Mouse (Mus musculus): ENCODE results near the gene Scrn3.

DNA sequence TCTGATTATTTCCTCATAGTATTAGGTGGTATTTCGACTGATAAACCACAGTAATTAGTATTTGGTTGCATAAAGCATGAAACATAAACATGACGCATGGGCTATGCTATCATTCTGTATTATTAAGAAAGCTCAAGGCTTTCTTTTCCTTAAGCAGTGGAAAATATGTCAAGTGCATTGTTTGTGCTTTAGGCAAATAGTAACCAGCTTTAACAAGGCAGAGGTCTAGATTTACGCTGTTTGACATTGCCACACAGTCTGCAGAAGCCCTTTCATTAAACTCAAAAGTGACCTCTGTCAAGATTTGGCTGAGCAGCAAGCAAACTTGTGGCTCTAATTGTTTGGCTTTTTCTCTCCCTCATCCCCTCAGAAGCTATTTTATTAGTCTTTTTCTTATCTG lies 23.5 kb downstream of the Scrn3 start:
- TF ChIP-seq CTCF (IDR thresholded peaks at IDR 0.05; ENCODE audit: low read depth, low read length) (no peak), GATA1 (IDR thresholded peaks at IDR 0.05; ENCODE audit: borderline replicate concordance, low read length) (no peak)

All from G1E (cell line).